Mouse (Mus musculus) kidney, embryonic 15.5 days (tissue): ENCODE data around the gene Slc44a2. TPM values are rescaled to one million over a fixed set of nuclear protein-coding genes. Genes with fewer than 3 reads are reported as not detected.

ENCODE experiments used
- ATAC-seq: fragments of 200-750 bp; cut with Nextera tagmentation; replicated peaks from 2 replicates; pipeline ENCODE4 v1.8.0; 2017; ENCODE audit warnings: moderate TSS enrichment; ENCODE audit not compliant: low FRiP score
- H3K27ac ChIP-seq: fragments of 300-500 bp; sonication (generic); 2 replicates; pipeline ENCODE4 v1.5.1; 2015; ENCODE audit warnings: mild to moderate bottlenecking, inconsistent platforms
- H3K27me3 ChIP-seq: fragments of 300-500 bp; sonication (generic); 2 replicates; pipeline ENCODE4 v1.6.1; 2015; ENCODE audit warnings: inconsistent platforms
- H3K36me3 ChIP-seq: fragments of 300-500 bp; sonication (generic); 2 replicates; pipeline ENCODE4 v1.6.1; 2015; ENCODE audit warnings: inconsistent platforms
- H3K4me1 ChIP-seq: fragments of 300-500 bp; sonication (generic); 2 replicates; pipeline ENCODE4 v1.6.1; 2015; ENCODE audit warnings: inconsistent platforms
- H3K4me2 ChIP-seq: fragments of 300-500 bp; sonication (generic); 2 replicates; pipeline ENCODE4 v1.6.1; 2015; ENCODE audit warnings: moderate library complexity, mild to moderate bottlenecking, inconsistent platforms
- H3K4me3 ChIP-seq: fragments of 300-500 bp; sonication (generic); replicated peaks from 2 replicates; pipeline ENCODE4 v1.5.1; 2015; ENCODE audit warnings: mild to moderate bottlenecking, inconsistent platforms
- H3K9ac ChIP-seq: fragments of 300-500 bp; sonication (generic); 2 replicates; pipeline ENCODE4 v1.6.1; 2015; ENCODE audit warnings: mild to moderate bottlenecking, inconsistent platforms
- H3K9me3 ChIP-seq: fragments of 300-500 bp; sonication (generic); replicated peaks from 2 replicates; pipeline ENCODE4 v1.6.1; 2016; ENCODE audit warnings: inconsistent platforms
- WGBS: fragments of 180-500 bp; shearing (Covaris S2); methylation state at CpG from one replicate; pipeline ENCODE4 v1.1.7; 2015; ENCODE audit warnings: mixed read lengths; 5-methylcytosine and 5-hydroxymethylcytosine counted together
- polyA plus RNA-seq: library from polyadenylated mRNA; unstranded; fragments of >200 nt; fragmentation: Nextera tagmentation; extraction: Ambion mirVana; gene quantifications from 2 replicates; pipeline ENCODE4 v1.2.1, GENCODE M21; 2015

Gene Slc44a2
- polyA plus RNA-seq, 1 experiment from 2014 or later = 97.1 TPM

DNA sequence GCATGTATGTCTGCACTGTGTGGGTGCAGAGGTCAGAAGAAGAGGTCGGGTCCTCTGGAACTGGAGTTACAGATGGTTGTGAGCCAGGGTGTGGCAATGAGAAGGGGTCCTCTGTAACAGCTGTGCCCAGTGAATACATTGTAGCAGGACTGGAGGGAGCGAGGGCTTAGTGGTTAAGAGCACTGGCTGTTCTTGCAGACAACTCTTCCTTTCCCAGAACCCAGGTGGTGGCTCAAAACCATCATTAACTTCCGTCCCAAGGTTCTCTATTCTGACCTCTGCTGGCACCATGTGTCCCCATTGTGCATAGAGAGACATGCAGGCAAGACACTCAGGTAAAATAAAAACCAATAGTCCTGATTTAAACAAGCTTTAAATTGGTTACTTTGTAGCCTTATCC lies 7.1 kb downstream of the Slc44a2 start:
- Histone ChIP-seq H3K9ac (no peak overlapping the region), H3K36me3 (no peaks in the 10 kb centered on the region), H3K27me3 (no peaks in the 10 kb centered on the region), H3K4me3 (no peak overlapping the region), H3K9me3 (no peaks in the 10 kb centered on the region), H3K4me2 (no peak overlapping the region), H3K27ac (no peak overlapping the region), H3K4me1 (peaks cover 16% of the 10 kb centered on the region)
- ATAC-seq = no peak
- WGBS = 72% methylated on average over 3 of the region's 3 CpGs

DNA sequence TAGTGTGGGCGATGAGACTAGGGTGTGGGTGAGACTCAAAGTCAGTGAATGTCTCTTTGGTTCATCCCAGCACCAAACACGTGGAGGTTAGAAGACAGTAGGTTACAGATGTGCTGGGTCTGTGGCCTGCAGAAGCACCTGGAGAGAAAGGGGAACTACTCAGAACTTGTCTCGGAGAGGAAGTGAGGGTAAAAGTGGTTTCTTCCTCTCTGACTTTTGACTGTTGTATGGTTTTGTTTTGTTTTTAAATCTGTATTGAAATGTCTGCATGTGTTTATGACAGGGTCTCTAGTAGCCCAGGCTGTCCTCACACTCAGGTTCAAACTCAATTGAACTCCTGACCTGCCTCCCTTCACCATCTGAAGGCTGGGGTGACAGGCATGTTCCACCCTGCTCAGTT lies 7.5 kb downstream of the Slc44a2 start:
- Histone ChIP-seq H3K4me2 (no peak overlapping the region), H3K27ac (no peak overlapping the region), H3K9ac (no peak overlapping the region), H3K4me3 (no peak overlapping the region), H3K36me3 (no peaks in the 10 kb centered on the region), H3K4me1 (peaks cover 20% of the 10 kb centered on the region), H3K9me3 (no peaks in the 10 kb centered on the region), H3K27me3 (no peaks in the 10 kb centered on the region)
- no peak for ATAC-seq
- 78% methylated on average over 3 of the region's 3 CpGs for WGBS

GRCm38 (mm10) chr9:21329041-21329440 lies 8.5 kb downstream of the Slc44a2 start:
- no peaks in the 10 kb centered on the region for H3K36me3 ChIP-seq
- H3K27me3 ChIP-seq = no peaks in the 10 kb centered on the region
- H3K9ac ChIP-seq = no peak overlapping the region
- no peaks in the 10 kb centered on the region for H3K9me3 ChIP-seq
- no peak overlapping the region for H3K27ac ChIP-seq
- ATAC-seq = no peak
- H3K4me3 ChIP-seq = no peak overlapping the region
- 70% methylated on average over 3 of the region's 5 CpGs for WGBS
- peaks cover 28% of the 10 kb centered on the region for H3K4me1 ChIP-seq
- no peak overlapping the region for H3K4me2 ChIP-seq

GRCm38 (mm10) chr9:21329699-21330289 lies 9.3 kb downstream of the Slc44a2 start:
- peaks cover 25% of the 10 kb centered on the region for H3K4me1 ChIP-seq
- no peaks in the 10 kb centered on the region for H3K36me3 ChIP-seq
- no peak overlapping the region for H3K27ac ChIP-seq
- no peak overlapping the region for H3K4me3 ChIP-seq
- no peaks in the 10 kb centered on the region for H3K9me3 ChIP-seq
- no peak overlapping the region for H3K9ac ChIP-seq
- ATAC-seq = no peak
- 95% methylated on average over 10 of the region's 10 CpGs for WGBS
- H3K4me2 ChIP-seq = no peak overlapping the region
- H3K27me3 ChIP-seq = no peaks in the 10 kb centered on the region

DNA sequence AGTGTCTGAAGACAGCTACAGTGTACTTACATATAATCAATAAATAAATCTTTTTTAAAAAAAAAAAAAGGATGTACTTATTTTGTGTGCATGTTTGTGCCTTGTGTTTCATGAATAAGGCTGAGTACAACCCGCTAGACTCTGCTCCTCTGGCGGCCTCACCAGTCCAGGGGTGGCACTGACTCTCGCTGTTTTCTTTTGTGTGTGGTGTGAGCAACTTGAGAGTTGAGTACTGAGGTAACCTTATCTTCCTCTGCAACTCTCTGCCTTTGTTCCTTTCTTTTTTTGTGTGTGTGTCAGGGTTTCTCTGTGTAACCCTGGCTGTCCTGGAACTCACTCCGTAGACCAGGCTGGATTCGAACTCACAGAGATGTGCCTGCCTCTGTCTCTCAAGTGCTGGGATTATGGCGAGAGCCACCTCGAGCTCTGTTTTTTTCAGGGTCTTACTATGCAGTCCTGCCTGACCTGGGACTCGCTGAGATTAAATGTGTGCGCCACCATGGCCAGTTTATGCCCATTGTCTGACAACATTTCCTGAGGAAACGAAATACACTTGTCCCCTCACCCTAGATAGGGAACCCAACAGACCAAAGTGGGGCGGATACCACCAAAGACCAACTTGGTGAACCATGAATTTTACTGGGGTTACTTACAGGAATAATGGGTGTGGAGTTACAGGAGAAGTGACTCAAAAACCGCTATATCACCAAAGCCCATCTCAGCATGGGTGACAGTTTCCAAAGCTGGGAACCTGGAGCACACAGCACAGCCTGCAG lies 11.1 kb downstream of the Slc44a2 start:
- Histone ChIP-seq H3K9me3 (no peaks in the 10 kb centered on the region), H3K27me3 (no peaks in the 10 kb centered on the region), H3K27ac (0 out of 2 replicates have a peak overlapping the region, but pooled peaks have one; percentile 39), H3K4me1 (peaks cover 25% of the 10 kb centered on the region), H3K4me3 (no peak overlapping the region), H3K36me3 (no peaks in the 10 kb centered on the region), H3K4me2 (no peak overlapping the region), H3K9ac (no peak overlapping the region)
- 79% methylated on average over 12 of the region's 12 CpGs for WGBS
- ATAC-seq = no peak

- no peak for ATAC-seq
- Histone ChIP-seq H3K4me2 (no peak overlapping the region), H3K4me3 (no peak overlapping the region), H3K9me3 (no peaks in the 10 kb centered on the region), H3K9ac (no peak overlapping the region), H3K27me3 (no peaks in the 10 kb centered on the region), H3K4me1 (peaks cover 30% of the 10 kb centered on the region), H3K27ac (0 out of 2 replicates have a peak overlapping the region, but pooled peaks have one; percentile 39), H3K36me3 (no peaks in the 10 kb centered on the region)
- WGBS = 39% methylated on average over 9 of the region's 9 CpGs
Observed at GRCm38 (mm10) chr9:21332161-21333061, 11.9 kb downstream of the Slc44a2 start.

DNA sequence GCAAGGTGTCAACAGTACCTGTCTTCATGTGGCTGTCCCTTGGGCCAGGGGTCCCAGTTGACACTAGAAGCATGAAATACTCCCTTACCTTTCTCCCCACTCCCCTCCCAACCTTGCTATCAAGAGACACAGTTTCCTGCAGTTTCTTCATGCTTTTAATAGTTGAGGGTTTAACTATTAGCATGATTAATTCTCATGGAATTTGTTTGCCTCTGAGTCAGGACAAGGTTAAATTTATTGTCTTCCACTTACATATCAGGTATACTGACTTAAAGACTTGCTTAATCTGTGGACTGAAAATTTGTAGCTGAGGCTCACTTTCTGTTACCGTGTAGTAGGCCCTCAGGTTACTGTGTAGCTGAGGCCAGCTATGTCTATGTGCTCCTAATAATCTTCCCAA lies 13.0 kb downstream of the Slc44a2 start:
- ATAC-seq = no peak
- no peaks in the 10 kb centered on the region for H3K27me3 ChIP-seq
- H3K4me1 ChIP-seq = peaks cover 36% of the 10 kb centered on the region
- H3K27ac ChIP-seq = no peak overlapping the region
- no peak overlapping the region for H3K4me3 ChIP-seq
- no peak overlapping the region for H3K4me2 ChIP-seq
- no peak overlapping the region for H3K9ac ChIP-seq
- H3K36me3 ChIP-seq = no peaks in the 10 kb centered on the region
- WGBS = 53% methylated on average over 1 of the region's 1 CpGs
- H3K9me3 ChIP-seq = no peaks in the 10 kb centered on the region

- no peak for ATAC-seq
- peaks cover 36% of the 10 kb centered on the region for H3K4me1 ChIP-seq
- no peak overlapping the region for H3K4me3 ChIP-seq
- no peaks in the 10 kb centered on the region for H3K27me3 ChIP-seq
- H3K36me3 ChIP-seq = peaks cover 5% of the 10 kb centered on the region; the same call in 1 of the 2 replicates
- H3K4me2 ChIP-seq = no peak overlapping the region
- no peak overlapping the region for H3K27ac ChIP-seq
- H3K9me3 ChIP-seq = no peaks in the 10 kb centered on the region
- H3K9ac ChIP-seq = no peak overlapping the region
Observed at GRCm38 (mm10) chr9:21334747-21335146, 14.2 kb downstream of the Slc44a2 start.

- Histone ChIP-seq H3K27ac (no peak overlapping the region), H3K4me1 (peaks cover 36% of the 10 kb centered on the region), H3K4me2 (no peak overlapping the region), H3K4me3 (no peak overlapping the region), H3K36me3 (peaks cover 12% of the 10 kb centered on the region), H3K27me3 (no peaks in the 10 kb centered on the region), H3K9ac (no peak overlapping the region), H3K9me3 (no peaks in the 10 kb centered on the region)
- no peak for ATAC-seq
- WGBS = 78% methylated on average over 4 of the region's 4 CpGs
Observed at GRCm38 (mm10) chr9:21335391-21335790, 14.9 kb downstream of the Slc44a2 start.

DNA sequence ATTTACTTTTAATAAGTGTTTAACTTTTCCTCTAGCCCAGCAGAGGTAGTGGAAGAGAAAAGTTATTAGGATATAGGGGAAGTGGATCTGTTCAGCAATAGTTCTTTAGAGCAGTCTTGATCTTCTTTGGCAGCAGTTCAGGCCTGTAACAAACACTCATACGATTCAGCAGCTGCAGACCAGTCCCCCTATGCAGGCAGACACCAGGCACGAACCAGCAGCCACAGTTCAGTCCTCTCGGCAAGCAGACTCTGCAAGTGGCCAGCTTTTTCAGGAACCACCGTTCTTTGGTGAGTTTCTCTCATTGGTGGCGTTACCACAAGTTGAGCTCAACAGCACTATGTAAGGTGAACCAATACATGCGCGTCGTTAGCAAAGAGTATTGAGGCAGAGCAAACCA lies 16.0 kb downstream of the Slc44a2 start:
- H3K9ac ChIP-seq = no peak overlapping the region
- H3K4me1 ChIP-seq = peaks cover 35% of the 10 kb centered on the region
- ATAC-seq = no peak
- no peaks in the 10 kb centered on the region for H3K27me3 ChIP-seq
- 84% methylated on average over 8 of the region's 8 CpGs for WGBS
- H3K4me3 ChIP-seq = no peak overlapping the region
- peaks cover 18% of the 10 kb centered on the region for H3K36me3 ChIP-seq
- H3K4me2 ChIP-seq = no peak overlapping the region
- H3K27ac ChIP-seq = no peak overlapping the region
- H3K9me3 ChIP-seq = no peaks in the 10 kb centered on the region

DNA sequence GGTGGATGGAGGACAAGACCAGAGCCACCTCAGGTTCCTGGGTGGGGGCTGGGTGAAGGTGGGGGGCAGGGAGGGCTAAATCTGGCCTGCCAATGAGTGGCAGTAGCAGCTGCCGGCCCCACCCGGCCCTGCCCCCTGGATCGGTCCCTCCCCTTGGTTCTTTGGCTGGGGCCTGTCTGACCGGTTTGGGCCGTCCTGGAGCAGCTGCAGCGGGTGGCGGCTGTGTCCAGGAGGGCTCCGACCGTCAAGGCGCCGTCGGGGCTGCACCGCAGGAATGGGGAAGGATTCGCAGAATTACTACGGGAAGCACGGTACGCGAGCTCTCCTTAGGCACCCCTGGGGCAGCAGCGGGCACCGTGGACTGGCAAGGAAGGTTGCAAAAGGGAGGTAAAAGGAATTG lies 17.2 kb downstream of the Slc44a2 start:
- no peaks in the 10 kb centered on the region for H3K9me3 ChIP-seq
- H3K4me1 ChIP-seq = peaks cover 23% of the 10 kb centered on the region
- H3K4me2 ChIP-seq = peak overlapping the region; percentile 43
- H3K36me3 ChIP-seq = peaks cover 30% of the 10 kb centered on the region
- ATAC-seq = peak; percentile 88
- H3K27ac ChIP-seq = peak overlapping the region; percentile 69
- peak overlapping the region; percentile 37 for H3K4me3 ChIP-seq
- WGBS = 21% methylated on average over 20 of the region's 20 CpGs
- H3K27me3 ChIP-seq = no peaks in the 10 kb centered on the region
- H3K9ac ChIP-seq = no peak overlapping the region

DNA sequence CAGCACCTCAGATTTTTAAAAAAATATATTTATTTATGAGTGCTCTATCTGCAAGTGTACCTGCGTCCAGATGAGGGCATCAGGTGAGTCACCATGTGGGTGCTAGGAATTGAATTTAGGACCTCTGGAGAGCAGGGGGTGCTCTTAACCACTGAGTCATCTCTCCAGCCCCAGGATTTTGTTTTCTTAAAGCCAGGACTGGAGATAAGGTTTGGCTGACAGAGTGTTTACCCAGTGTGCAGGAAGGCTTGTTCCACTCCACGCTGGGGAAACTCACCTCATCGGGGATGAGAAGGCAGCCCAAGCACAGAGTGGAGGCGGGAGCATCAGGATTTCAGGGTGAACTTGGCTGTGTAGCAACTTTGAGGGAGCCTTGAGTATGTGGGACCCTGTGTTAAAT lies 19.9 kb downstream of the Slc44a2 start:
- no peaks in the 10 kb centered on the region for H3K9me3 ChIP-seq
- peaks cover 56% of the 10 kb centered on the region for H3K36me3 ChIP-seq
- no peak overlapping the region for H3K4me3 ChIP-seq
- no peak for ATAC-seq
- no peak overlapping the region for H3K27ac ChIP-seq
- peaks cover 12% of the 10 kb centered on the region for H3K4me1 ChIP-seq
- no peak overlapping the region for H3K4me2 ChIP-seq
- no peak overlapping the region for H3K9ac ChIP-seq
- H3K27me3 ChIP-seq = no peaks in the 10 kb centered on the region
- WGBS = 84% methylated on average over 4 of the region's 4 CpGs
